Mouse (Mus musculus): Measurements from ENCODE around the gene Ddc.

GRCm38 (mm10) chr11:11944082-11944349 is 46.1 kb upstream of the Ddc start:
- no peak for TF ChIP-seq POLR2A (IDR thresholded peaks at IDR 0.05; ENCODE audit: borderline replicate concordance, extremely low read depth, low read depth, low read length)
- TF ChIP-seq CTCF (IDR thresholded peaks at IDR 0.05; ENCODE audit: insufficient read depth, low read length) = no peak

Data from lung, adult 2 months (tissue).